Comparison of ENCODE assay signal across 24 mouse cellular contexts in genomic region chr5:22335408-22335807, GRCm38 (mm10). TPM values are rescaled to one million over a fixed set of nuclear protein-coding genes. Genes with fewer than 3 reads are reported as not detected.
A peak's percentile ranks its signal among the peaks of the same experiment; 100 is the strongest.
DNase-seq lines count a peak whose midpoint lies in the region; ATAC-seq and TF ChIP-seq lines count a peak whose summit lies in the region.
"Had no signal": no experiment of that assay in that cellular context is flagged by ENCODE, and none has a peak within 500 bp of the region (broad histone marks: within the 10 kb centered on the region; RNA-seq: fewer than 3 reads in every experiment).

No protein-coding gene starts in this region.

- intact Hi-C loops in heart, postnatal 25 days (cut with DNase I), result no loop called here

- H3K27me3 ChIP-seq in kidney, embryonic 15.5 days, result peaks cover 6% of the 10 kb centered on the region
- 0 out of 2 replicates have a peak, but pooled peaks cover 1% of the 10 kb centered on the region for H3K27me3 ChIP-seq in kidney, postnatal 0 days (ENCODE audit: insufficient read depth, low read length)
- H3K27me3 ChIP-seq: CH12.LX; forebrain, embryonic 13.5 days; forebrain, embryonic 15.5 days had no signal

- H3K27ac ChIP-seq in kidney, embryonic 15.5 days, result peak overlapping the region; percentile 4; the same call in 1 of the 2 replicates
- H3K27ac ChIP-seq in kidney, postnatal 0 days, result no peak overlapping the region
- H3K27ac ChIP-seq: embryonic facial prominence, embryonic 10.5 days; embryonic facial prominence, embryonic 12.5 days; forebrain, embryonic 13.5 days; forebrain, embryonic 15.5 days had no signal

- H3K4me3 ChIP-seq in kidney, embryonic 15.5 days (replicated peaks), result no peak overlapping the region
- no peak overlapping the region for H3K4me3 ChIP-seq in kidney, postnatal 0 days (replicated peaks; ENCODE audit: low read depth, low read length)
- H3K4me3 ChIP-seq: embryonic facial prominence, embryonic 10.5 days; embryonic facial prominence, embryonic 12.5 days; forebrain, embryonic 13.5 days; forebrain, embryonic 15.5 days had no signal

- WGBS in kidney, embryonic 15.5 days, result 27% methylated on average over 3 of the region's 3 CpGs
- 26% methylated on average over 3 of the region's 3 CpGs for WGBS in kidney, postnatal 0 days

- H3K4me2 ChIP-seq in kidney, embryonic 15.5 days, result no peak overlapping the region
- no peak overlapping the region for H3K4me2 ChIP-seq in kidney, postnatal 0 days (ENCODE audit: low read length)
- H3K4me2 ChIP-seq: embryonic facial prominence, embryonic 12.5 days; forebrain, embryonic 13.5 days; forebrain, embryonic 15.5 days had no signal

- ATAC-seq in kidney, embryonic 15.5 days (replicated peaks; ENCODE audit: low FRiP score), result peak; percentile 73
- no peak for ATAC-seq in kidney, postnatal 0 days (replicated peaks; ENCODE audit: low FRiP score, low read depth)
- ATAC-seq: activated CD4-positive, CD25-positive, alpha-beta regulatory T cell, adult 4 months; CD4-positive, CD25-positive, alpha-beta regulatory T cell, adult 4 months; forebrain, embryonic 13.5 days; forebrain, embryonic 15.5 days; Patski had no signal

- peak; percentile 23 for DNase-seq in heart, adult 11 months
- DNase-seq in heart, postnatal 25 days (ENCODE audit: low spot score), result no peak
- no peak for DNase-seq in kidney, adult 9 months
- DNase-seq in kidney, postnatal 0 days (ENCODE audit: low spot score), result peak; percentile 82
- DNase-seq in kidney, postnatal 14 days, result no peak
- DNase-seq: adrenal gland, adult 8-10 months; adrenal gland, postnatal 14 days; adrenal gland, postnatal 36 days; B cell, adult 2 months; cerebellum, adult 11-12 months; cerebellum, adult 2 months; cerebellum, adult 9-10 months; cerebellum, postnatal 10 days; cerebellum, postnatal 25 days had no signal

- H3K9me3 ChIP-seq in kidney, embryonic 15.5 days (replicated peaks), result peaks cover 4% of the 10 kb centered on the region; the same call in 1 of the 2 replicates
- no peaks in the 10 kb centered on the region for H3K9me3 ChIP-seq in kidney, postnatal 0 days (replicated peaks; ENCODE audit: low read length)

- TF ChIP-seq CTCF in kidney, postnatal 0 days (IDR thresholded peaks at IDR 0.05; ENCODE audit: low read depth), result no peak

- no peaks in the 10 kb centered on the region for H3K36me3 ChIP-seq in kidney, embryonic 15.5 days
- H3K36me3 ChIP-seq in kidney, postnatal 0 days (ENCODE audit: insufficient read depth, low read length), result no peaks in the 10 kb centered on the region
- H3K36me3 ChIP-seq: embryonic facial prominence, embryonic 10.5 days; embryonic facial prominence, embryonic 12.5 days; forebrain, embryonic 15.5 days; G1E had no signal

- no peak overlapping the region for H3K9ac ChIP-seq in kidney, embryonic 15.5 days
- no peak overlapping the region for H3K9ac ChIP-seq in kidney, postnatal 0 days (ENCODE audit: low read depth, low read length)
- H3K9ac ChIP-seq: embryonic facial prominence, embryonic 12.5 days; forebrain, embryonic 13.5 days; forebrain, embryonic 15.5 days had no signal

- H3K4me1 ChIP-seq in kidney, embryonic 15.5 days, result 0 out of 2 replicates have a peak, but pooled peaks cover 4% of the 10 kb centered on the region
- no peaks in the 10 kb centered on the region for H3K4me1 ChIP-seq in kidney, postnatal 0 days (replicated peaks; ENCODE audit: insufficient read depth, low read length)
- H3K4me1 ChIP-seq: embryonic facial prominence, embryonic 10.5 days; embryonic facial prominence, embryonic 12.5 days; forebrain, embryonic 15.5 days had no signal

RNA-seq across cellular contexts. Expression of gene Reln, which starts 9.1 kb away (rescaled TPM):
- total RNA-seq in heart, postnatal 25 days (2021), result 1 to 10 TPM; 3.3 to 3.8 TPM
- polyA plus RNA-seq in kidney, embryonic 15.5 days (2015; fragmentation: Nextera tagmentation; extraction: Ambion mirVana), result 12.4 and 13.0 TPM in 2 replicates
- 13.0 and 14.5 TPM in 2 replicates for polyA plus RNA-seq in kidney, postnatal 0 days (2015; fragmentation: Nextera tagmentation; extraction: Ambion mirVana)
- polyA plus RNA-seq: Patski had no signal

Comparison
In these comparisons a context has a peak if more than half of its experiments do, and no peak if none do; other contexts are left out.
1. DNase-seq: peak in heart, adult 11 months (single experiment) and kidney, postnatal 0 days (single experiment); none in heart, postnatal 25 days (single experiment), kidney, adult 9 months (single experiment) and kidney, postnatal 14 days (single experiment).